Mouse (Mus musculus): ENCODE measurements around the gene Myl3. TPM values are rescaled to one million over a fixed set of nuclear protein-coding genes. Genes with fewer than 3 reads are reported as not detected.

Myl3 gene
- polyA plus RNA-seq, 1 experiment from 2014 or later = 6.8 TPM

- H3K27ac ChIP-seq (ENCODE audit: low read depth, low read length) = no peak overlapping the region
- no peak overlapping the region for H3K4me2 ChIP-seq
- H3K36me3 ChIP-seq (ENCODE audit: control insufficient read depth, insufficient read depth, low read length) = no peaks in the 10 kb centered on the region
- no peaks in the 10 kb centered on the region for H3K9me3 ChIP-seq (ENCODE audit: control insufficient read depth, low read length)
- H3K9ac ChIP-seq (ENCODE audit: low read depth, low read length) = no peak overlapping the region
- DNase-seq (ENCODE audit: low spot score) = no peak
- 84% methylated on average over 8 of the region's 8 CpGs for WGBS
- no peak overlapping the region for H3K4me3 ChIP-seq (ENCODE audit: low read depth, low read length)
- H3K27me3 ChIP-seq (replicated peaks; ENCODE audit: control insufficient read depth, insufficient read depth, low read length) = no peaks in the 10 kb centered on the region
- no peaks in the 10 kb centered on the region for H3K4me1 ChIP-seq (replicated peaks; ENCODE audit: control insufficient read depth, insufficient read depth, low read length)
- ATAC-seq (replicated peaks; ENCODE audit: low FRiP score) = no peak
These were observed 59.3 kb downstream of the Myl3 start for GRCm38 (mm10) chr9:110800834-110801479.

GRCm38 (mm10) chr9:110803294-110803693, 61.6 kb downstream of the Myl3 start:
- no peaks in the 10 kb centered on the region for H3K36me3 ChIP-seq (ENCODE audit: control insufficient read depth, insufficient read depth, low read length)
- no peak overlapping the region for H3K4me3 ChIP-seq (ENCODE audit: low read depth, low read length)
- H3K9me3 ChIP-seq (ENCODE audit: control insufficient read depth, low read length) = no peaks in the 10 kb centered on the region
- 57% methylated on average over 4 of the region's 4 CpGs for WGBS
- ATAC-seq (replicated peaks; ENCODE audit: low FRiP score) (no peak), DNase-seq (ENCODE audit: low spot score) (no peak)
- no peak overlapping the region for H3K9ac ChIP-seq (ENCODE audit: low read depth, low read length)
- H3K27ac ChIP-seq (ENCODE audit: low read depth, low read length) = no peak overlapping the region
- no peaks in the 10 kb centered on the region for H3K27me3 ChIP-seq (replicated peaks; ENCODE audit: control insufficient read depth, insufficient read depth, low read length)
- no peak overlapping the region for H3K4me2 ChIP-seq
- no peaks in the 10 kb centered on the region for H3K4me1 ChIP-seq (replicated peaks; ENCODE audit: control insufficient read depth, insufficient read depth, low read length)

GRCm38 (mm10) chr9:110810051-110810450, 68.4 kb downstream of the Myl3 start:
- no peak for ATAC-seq (replicated peaks; ENCODE audit: low FRiP score)
- H3K4me1 ChIP-seq (replicated peaks; ENCODE audit: control insufficient read depth, insufficient read depth, low read length) = no peaks in the 10 kb centered on the region
- no peak for DNase-seq (ENCODE audit: low spot score)

GRCm38 (mm10) chr9:110813789-110814188, 72.1 kb downstream of the Myl3 start, which contains the start of gene Prss44:
Gene Prss44 (plus strand): TSS chr9:110813994.
- no peak within 1 kb of the TSS for H3K4me3 ChIP-seq (ENCODE audit: low read depth, low read length)
- ATAC-seq (replicated peaks; ENCODE audit: low FRiP score) = no peak
- H3K9me3 ChIP-seq (ENCODE audit: control insufficient read depth, low read length) = no peaks in the 10 kb centered on the region
- no peak within 1 kb of the TSS for H3K9ac ChIP-seq (ENCODE audit: low read depth, low read length)
- no peaks in the 10 kb centered on the region for H3K36me3 ChIP-seq (ENCODE audit: control insufficient read depth, insufficient read depth, low read length)
- H3K4me2 ChIP-seq = no peak within 1 kb of the TSS
- no peak for DNase-seq (ENCODE audit: low spot score)
- WGBS = 58% methylated on average over 18 of the region's 18 CpGs
- H3K27me3 ChIP-seq (replicated peaks; ENCODE audit: control insufficient read depth, insufficient read depth, low read length) = no peaks in the 10 kb centered on the region; the same call in 1 of the 2 replicates
- no peaks in the 10 kb centered on the region for H3K4me1 ChIP-seq (replicated peaks; ENCODE audit: control insufficient read depth, insufficient read depth, low read length)
- no peak within 1 kb of the TSS for H3K27ac ChIP-seq (ENCODE audit: low read depth, low read length)

More at GRCm38 (mm10) chr9:110810051-110810450, 68.4 kb downstream of the Myl3 start:
- H3K9ac ChIP-seq (ENCODE audit: low read depth, low read length) = no peak overlapping the region
- H3K27ac ChIP-seq (ENCODE audit: low read depth, low read length) = no peak overlapping the region
- H3K27me3 ChIP-seq (replicated peaks; ENCODE audit: control insufficient read depth, insufficient read depth, low read length) = no peaks in the 10 kb centered on the region
- H3K36me3 ChIP-seq (ENCODE audit: control insufficient read depth, insufficient read depth, low read length) = no peaks in the 10 kb centered on the region
- 78% methylated on average over 4 of the region's 4 CpGs for WGBS
- no peak overlapping the region for H3K4me2 ChIP-seq
- no peaks in the 10 kb centered on the region for H3K9me3 ChIP-seq (ENCODE audit: control insufficient read depth, low read length)
- no peak overlapping the region for H3K4me3 ChIP-seq (ENCODE audit: low read depth, low read length)

Other genes starting within 250 kb of the Myl3 start
- gene Setd2, start 209.3 kb upstream of the Myl3 start, polyA plus RNA-seq (2014; fragmentation: Nextera tagmentation; extraction: Ambion mirVana) = 36.3 and 44.9 TPM in 2 replicates
- 8.2 and 9.9 TPM in 2 replicates for gene Nradd, start 117.4 kb upstream of the Myl3 start, polyA plus RNA-seq (2014; fragmentation: Nextera tagmentation; extraction: Ambion mirVana)
- gene Nbeal2, start 87.7 kb upstream of the Myl3 start, polyA plus RNA-seq (2014; fragmentation: Nextera tagmentation; extraction: Ambion mirVana) = 8.0 TPM in 2 replicates
- gene Ccdc12, start 85.4 kb upstream of the Myl3 start, polyA plus RNA-seq (2014; fragmentation: Nextera tagmentation; extraction: Ambion mirVana) = 161 TPM in 2 replicates
- 11.0 and 11.7 TPM in 2 replicates for gene Pth1r, start 5.3 kb downstream of the Myl3 start, polyA plus RNA-seq (2014; fragmentation: Nextera tagmentation; extraction: Ambion mirVana)
- not detected in 2 replicates for gene Prss42, start 56.3 kb downstream of the Myl3 start, polyA plus RNA-seq (2014; fragmentation: Nextera tagmentation; extraction: Ambion mirVana)
- gene Prss44, start 72.1 kb downstream of the Myl3 start, polyA plus RNA-seq (2014; fragmentation: Nextera tagmentation; extraction: Ambion mirVana) = not detected in 2 replicates
- gene Prss43, start 84.8 kb downstream of the Myl3 start, polyA plus RNA-seq (2014; fragmentation: Nextera tagmentation; extraction: Ambion mirVana) = not detected in 2 replicates
- not detected in 2 replicates for gene Prss45, start 92.7 kb downstream of the Myl3 start, polyA plus RNA-seq (2014; fragmentation: Nextera tagmentation; extraction: Ambion mirVana)
- gene Prss46, start 102.6 kb downstream of the Myl3 start, polyA plus RNA-seq (2014; fragmentation: Nextera tagmentation; extraction: Ambion mirVana) = not detected in 2 replicates
- 43.0 and 51.7 TPM in 2 replicates for gene Prss50, start 116.1 kb downstream of the Myl3 start, polyA plus RNA-seq (2014; fragmentation: Nextera tagmentation; extraction: Ambion mirVana)
- gene Als2cl, start 138.0 kb downstream of the Myl3 start, polyA plus RNA-seq (2014; fragmentation: Nextera tagmentation; extraction: Ambion mirVana) = 2.5 and 3.6 TPM in 2 replicates
- 0.96 and 1.5 TPM in 2 replicates for gene Tmie, start 138.3 kb downstream of the Myl3 start, polyA plus RNA-seq (2014; fragmentation: Nextera tagmentation; extraction: Ambion mirVana)
- not detected in 2 replicates for gene Fam240a, start 175.0 kb downstream of the Myl3 start, polyA plus RNA-seq (2014; fragmentation: Nextera tagmentation; extraction: Ambion mirVana)
- not detected in 2 replicates for gene Tdgf1, start 204.3 kb downstream of the Myl3 start, polyA plus RNA-seq (2014; fragmentation: Nextera tagmentation; extraction: Ambion mirVana)
- 0.14 and 0.60 TPM in 2 replicates for gene Lrrc2, start 209.7 kb downstream of the Myl3 start, polyA plus RNA-seq (2014; fragmentation: Nextera tagmentation; extraction: Ambion mirVana)
- gene Rtp3, start 248.7 kb downstream of the Myl3 start, polyA plus RNA-seq (2014; fragmentation: Nextera tagmentation; extraction: Ambion mirVana) = 11.1 and 12.5 TPM in 2 replicates